Mouse (Mus musculus): ENCODE data around the gene Gadd45gip1.

The Gadd45gip1 gene

GRCm38 (mm10) chr8:84832034-84832717, 854 bp downstream of the Gadd45gip1 start:
- DNase-seq (ENCODE audit: low spot score in 2 of 2), result peak; percentile 91 to 95

- peak in 1 of 2 experiments; percentile 66 for DNase-seq (ENCODE audit: low spot score in 2 of 2)
Measured at GRCm38 (mm10) chr8:84832759-84833742, 1.7 kb downstream of the Gadd45gip1 start.

GRCm38 (mm10) chr8:84834002-84834865, 2.9 kb downstream of the Gadd45gip1 start:
- peak; percentile 22 to 68 for DNase-seq (ENCODE audit: low spot score in 2 of 2)

- DNase-seq (ENCODE audit: low spot score in 2 of 2), result peak in 1 of 2 experiments; percentile 64
Measured at GRCm38 (mm10) chr8:84834866-84835855, 3.8 kb downstream of the Gadd45gip1 start.

GRCm38 (mm10) chr8:84837149-84837911, 6.0 kb downstream of the Gadd45gip1 start:
- DNase-seq (ENCODE audit: low spot score in 2 of 2), result peak in 1 of 2 experiments; percentile 36

- peak in 1 of 2 experiments; percentile 74 for DNase-seq (ENCODE audit: low spot score in 2 of 2)
Measured at GRCm38 (mm10) chr8:84837912-84838470, 6.7 kb downstream of the Gadd45gip1 start.

GRCm38 (mm10) chr8:84838513-84838912, 7.2 kb downstream of the Gadd45gip1 start:
- DNase-seq (ENCODE audit: low spot score in 2 of 2), result peak; percentile 86 to 88

- DNase-seq (ENCODE audit: low spot score in 2 of 2), result no peak
Measured at GRCm38 (mm10) chr8:84839411-84839810, 8.1 kb downstream of the Gadd45gip1 start.

GRCm38 (mm10) chr8:84839875-84840247, 8.5 kb downstream of the Gadd45gip1 start:
- no peak for DNase-seq (ENCODE audit: low spot score in 2 of 2)

GRCm38 (mm10) chr8:84840248-84840999, 9.1 kb downstream of the Gadd45gip1 start, which contains the start of gene Rad23a:
TSS of gene Rad23a (minus strand) at chr8:84840665.
- DNase-seq (ENCODE audit: low spot score in 2 of 2), result peak; percentile 91 to 95

- no peak for DNase-seq (ENCODE audit: low spot score in 2 of 2)
Measured at GRCm38 (mm10) chr8:84841514-84841913, 10.2 kb downstream of the Gadd45gip1 start.

- no peak for DNase-seq (ENCODE audit: low spot score in 2 of 2)
Measured at GRCm38 (mm10) chr8:84844397-84845070, 13.2 kb downstream of the Gadd45gip1 start.

- peak in 1 of 2 experiments; percentile 50 for DNase-seq (ENCODE audit: low spot score in 2 of 2)
Measured at GRCm38 (mm10) chr8:84845355-84846093, 14.2 kb downstream of the Gadd45gip1 start.

- no peak for DNase-seq (ENCODE audit: low spot score in 2 of 2)
Measured at GRCm38 (mm10) chr8:84846094-84846721, 14.9 kb downstream of the Gadd45gip1 start.

GRCm38 (mm10) chr8:84846722-84847572, 15.6 kb downstream of the Gadd45gip1 start, which contains the start of gene Calr:
TSS of gene Calr (minus strand) at chr8:84846934.
- peak; percentile 99 to 100 for DNase-seq (ENCODE audit: low spot score in 2 of 2)

Data from spleen, postnatal 4 days (tissue).